Mouse (Mus musculus) induced T-regulatory cell, adult 2 months (primary cell): ENCODE data around the gene Arsb.

ENCODE experiments used
- DNase-seq: peaks from one replicate; pipeline ENCODE4 v3.0.0-alpha.2; 2012; ENCODE audit warnings: low read depth

Gene Arsb

DNA sequence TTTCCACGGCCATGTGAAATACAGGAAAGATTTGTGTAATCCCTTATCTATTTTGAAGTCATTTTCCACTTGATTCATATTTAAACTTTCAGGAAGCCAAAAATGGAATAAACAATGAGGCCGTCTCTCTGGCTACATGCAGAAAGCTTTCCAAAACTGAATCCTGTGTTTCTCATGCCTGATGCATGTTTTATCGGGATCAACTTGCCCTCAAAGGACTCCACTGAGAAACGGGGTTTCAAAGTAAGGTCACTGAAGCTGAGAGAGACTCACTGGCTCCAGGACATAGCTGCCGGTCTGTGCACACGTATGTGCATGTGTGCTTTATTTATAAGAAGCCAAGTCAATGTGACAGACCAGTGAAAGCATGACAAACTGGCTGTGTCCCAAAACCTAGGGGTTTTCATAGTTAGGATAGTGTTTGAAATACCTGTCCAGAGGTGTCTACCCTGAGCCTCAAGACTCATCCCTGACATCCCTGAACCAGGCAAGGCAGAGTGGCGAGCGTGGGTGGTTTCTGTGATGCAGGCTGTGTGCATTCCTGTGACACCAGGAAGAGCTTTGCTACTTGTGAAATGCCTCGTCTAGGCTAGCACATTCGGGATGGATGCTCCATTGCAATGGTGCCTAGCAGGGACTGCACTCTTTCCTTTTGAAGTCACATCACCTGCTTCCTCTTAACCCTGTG is 75.5 kb downstream of the Arsb start:
- DNase-seq: no peak

- DNase-seq: no peak
Measured at GRCm38 (mm10) chr13:93847614-93848013, 76.2 kb downstream of the Arsb start.

DNA sequence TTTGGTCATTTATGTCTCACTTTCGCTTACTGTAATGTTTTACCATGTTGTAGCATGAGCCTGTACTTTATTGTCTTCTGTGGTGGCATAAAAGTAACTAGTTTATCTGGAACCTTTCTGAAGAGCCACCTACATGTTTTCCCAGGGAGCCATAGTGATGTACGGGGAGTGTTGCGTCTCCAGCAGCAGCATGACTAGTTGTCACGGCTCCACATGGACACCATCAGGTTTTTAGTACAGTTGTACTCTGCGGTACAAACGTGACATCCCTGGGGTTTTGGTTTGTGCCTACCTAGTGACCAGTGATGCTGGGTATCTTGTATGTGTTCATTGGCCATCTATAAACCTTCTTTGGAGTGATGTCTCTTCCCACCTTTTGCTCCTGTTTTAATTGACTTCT is 77.2 kb downstream of the Arsb start:
- DNase-seq: no peak

DNA sequence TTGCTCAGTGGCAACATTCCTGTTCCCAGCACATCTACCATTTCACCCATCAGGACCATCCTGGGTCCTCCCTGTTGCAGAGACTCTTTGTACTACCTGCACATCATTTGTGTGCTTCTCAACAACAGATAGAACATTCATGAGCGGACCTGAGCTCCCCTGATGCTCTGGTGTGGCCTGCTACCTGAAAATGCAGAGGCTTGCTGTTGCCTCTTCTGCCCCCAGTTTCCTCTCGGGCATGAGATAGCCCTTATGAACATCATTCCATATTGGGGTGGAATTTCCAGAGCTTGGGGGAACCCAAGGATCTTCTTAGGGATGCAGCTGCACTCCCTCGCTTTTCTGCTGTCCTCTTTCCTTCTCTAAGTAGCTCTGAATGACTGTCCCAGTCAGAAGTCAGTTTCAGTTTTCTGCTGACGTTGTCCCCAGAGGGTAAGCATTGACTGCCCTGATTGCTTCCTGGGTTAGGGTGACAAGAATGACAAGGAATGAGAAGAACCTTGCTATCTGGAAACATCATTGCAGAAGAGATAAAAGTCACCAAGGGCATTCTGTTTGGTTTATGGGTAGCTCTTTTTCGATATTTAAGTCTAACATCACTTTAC is 78.4 kb downstream of the Arsb start:
- DNase-seq: no peak

GRCm38 (mm10) chr13:93850674-93851073 is 79.2 kb downstream of the Arsb start:
- no peak for DNase-seq

GRCm38 (mm10) chr13:93852419-93853138 is 81.1 kb downstream of the Arsb start:
- DNase-seq: no peak

GRCm38 (mm10) chr13:93853767-93854166 is 82.3 kb downstream of the Arsb start:
- DNase-seq: no peak

DNA sequence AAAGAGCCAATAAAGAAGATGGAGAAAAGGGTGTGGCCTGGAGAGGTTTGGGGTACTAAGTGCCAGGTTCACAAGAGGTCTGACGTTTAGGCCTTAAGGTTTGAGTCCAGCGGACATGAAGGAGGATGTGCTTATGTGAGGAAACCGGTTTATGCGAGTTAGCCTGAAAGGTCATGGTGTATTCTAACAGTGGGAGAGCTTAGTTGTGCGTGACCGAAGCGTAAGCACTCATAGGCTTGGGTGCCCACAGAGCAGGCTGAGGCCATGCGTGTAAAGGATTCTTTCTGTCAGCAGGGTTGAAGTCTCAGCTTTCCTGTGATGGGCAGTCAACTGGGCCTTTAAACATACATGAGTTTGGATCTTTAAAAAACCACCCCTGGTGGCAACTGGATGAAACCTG is 82.9 kb downstream of the Arsb start:
- no peak for DNase-seq

DNA sequence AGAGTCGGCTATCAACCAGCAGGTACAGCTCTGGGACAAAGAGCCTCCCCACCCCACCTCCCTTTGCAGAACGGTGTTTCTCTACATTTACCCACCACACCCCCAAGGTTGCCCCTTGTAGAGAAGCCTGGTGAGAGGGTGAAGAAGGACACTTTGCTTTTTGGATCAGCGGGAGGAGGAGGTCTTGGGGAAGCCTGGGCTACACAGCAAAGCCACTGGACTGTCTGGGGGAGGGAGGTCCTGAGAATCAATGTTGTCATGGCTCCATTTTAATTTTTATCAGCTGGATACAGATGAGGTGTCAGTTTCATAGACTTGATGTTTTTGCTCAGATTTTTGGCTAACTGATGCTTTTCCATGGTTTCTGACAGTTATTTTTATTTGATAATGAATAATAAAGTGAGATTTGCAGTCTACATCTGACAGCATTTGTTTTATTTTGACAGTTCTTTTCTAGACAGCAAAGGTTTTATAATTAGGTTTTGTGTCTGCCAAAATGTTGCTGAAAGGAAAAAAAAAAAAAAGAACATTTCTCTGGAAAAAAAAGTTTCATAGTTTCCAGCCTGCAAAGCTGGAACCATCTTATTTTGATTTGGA is 83.6 kb downstream of the Arsb start:
- DNase-seq: no peak

DNA sequence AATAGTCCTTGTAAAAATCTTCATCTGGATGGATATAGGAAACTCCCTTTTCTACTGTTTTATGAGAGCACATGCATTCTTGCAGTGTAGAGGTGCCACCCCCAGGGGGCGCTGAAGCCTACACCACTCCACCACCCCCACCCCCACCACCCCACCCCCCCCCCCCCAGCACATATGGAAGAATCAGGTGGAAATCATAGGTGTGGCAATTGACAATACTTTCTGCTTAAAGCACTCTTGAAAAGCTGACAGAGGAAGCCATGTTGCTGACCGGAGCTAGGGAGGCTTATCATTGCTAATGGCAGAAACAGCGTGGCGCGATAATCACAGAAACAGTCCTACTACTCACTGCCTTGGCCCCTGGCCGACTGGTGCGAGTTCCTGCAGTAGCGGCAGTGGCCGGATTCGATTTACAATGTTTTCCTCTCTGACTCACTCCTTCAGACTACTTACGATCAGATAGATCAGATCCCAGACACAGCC is 84.3 kb downstream of the Arsb start:
- DNase-seq: peak; percentile 34

DNA sequence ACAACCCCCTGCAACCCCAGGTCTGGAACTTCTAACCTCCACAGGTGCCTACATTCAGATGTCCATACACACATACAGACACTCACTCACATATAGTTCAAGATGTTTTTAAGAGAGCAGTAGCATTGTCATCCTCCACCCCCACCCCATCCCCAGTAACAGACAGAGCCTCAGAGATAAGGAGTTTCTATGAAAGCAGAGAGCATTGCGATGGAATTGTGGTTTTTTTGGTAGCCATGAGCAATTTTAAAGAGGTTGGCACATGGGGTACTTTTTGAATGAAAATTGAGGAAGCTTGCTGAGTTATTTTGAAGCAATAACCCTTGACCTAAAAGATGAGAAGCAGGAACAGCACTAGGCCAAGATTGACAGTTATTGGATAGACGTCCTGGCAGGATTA is 89.8 kb downstream of the Arsb start:
- DNase-seq: no peak

GRCm38 (mm10) chr13:93864066-93864740 is 92.8 kb downstream of the Arsb start:
- no peak for DNase-seq

DNA sequence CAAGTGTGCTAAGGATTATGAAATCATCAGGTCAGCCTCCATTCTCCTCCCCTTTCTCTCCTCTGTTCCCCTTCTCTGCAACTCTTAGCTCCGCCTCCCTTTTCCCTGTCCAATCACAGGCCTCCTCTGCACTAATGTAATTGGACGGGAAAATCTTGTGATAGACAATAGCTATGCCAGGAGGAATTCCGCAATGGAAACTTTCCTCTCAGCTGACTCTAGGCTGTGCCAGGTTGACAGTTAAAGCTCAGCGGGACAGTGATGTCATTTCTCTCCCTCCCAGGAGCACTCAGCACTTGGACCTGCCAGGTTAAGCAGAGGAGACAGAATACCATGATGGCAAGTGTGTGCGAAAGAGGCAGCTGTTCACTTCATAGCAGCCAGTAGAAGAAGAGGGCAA is 95.2 kb downstream of the Arsb start:
- DNase-seq: no peak

DNA sequence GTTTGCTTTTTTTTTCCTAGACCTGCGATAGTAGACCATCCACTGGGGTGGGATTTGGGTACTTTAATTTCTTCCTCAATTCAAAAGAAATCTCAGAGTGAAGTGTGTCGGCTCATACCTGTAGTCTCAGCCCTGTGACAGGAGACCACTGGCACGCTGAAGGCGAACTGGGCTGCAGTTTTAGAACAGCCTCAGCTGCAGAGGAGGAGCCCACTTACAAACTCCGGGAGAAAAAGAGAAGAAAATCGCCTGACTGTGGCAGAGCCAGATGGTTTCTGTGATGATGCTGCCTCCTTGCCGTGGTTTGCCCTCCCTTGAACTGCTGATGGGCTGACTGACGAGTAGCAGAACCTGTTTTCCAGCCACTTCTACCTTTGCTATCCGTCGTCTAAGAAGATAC is 100.3 kb downstream of the Arsb start:
- DNase-seq: no peak

DNA sequence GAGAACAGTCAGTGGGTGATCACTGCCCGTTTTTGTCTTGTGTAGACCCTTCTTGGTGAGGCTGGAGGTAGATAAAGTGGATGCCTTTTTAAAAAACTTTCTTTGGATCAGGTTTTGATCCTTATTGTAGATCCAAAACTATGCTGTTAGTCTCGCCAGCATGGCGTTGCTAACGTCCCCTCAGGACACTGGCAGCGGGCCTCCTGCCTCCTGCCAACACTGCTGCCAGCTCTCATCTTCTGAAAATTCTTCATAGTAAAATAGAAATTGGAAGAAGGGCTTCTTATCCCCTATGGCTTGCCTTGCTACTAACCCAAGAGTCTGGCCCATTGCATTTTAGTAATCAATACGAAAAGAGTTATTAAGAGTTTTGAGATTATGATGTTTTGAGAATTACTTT is 101.2 kb downstream of the Arsb start:
- DNase-seq: no peak

DNA sequence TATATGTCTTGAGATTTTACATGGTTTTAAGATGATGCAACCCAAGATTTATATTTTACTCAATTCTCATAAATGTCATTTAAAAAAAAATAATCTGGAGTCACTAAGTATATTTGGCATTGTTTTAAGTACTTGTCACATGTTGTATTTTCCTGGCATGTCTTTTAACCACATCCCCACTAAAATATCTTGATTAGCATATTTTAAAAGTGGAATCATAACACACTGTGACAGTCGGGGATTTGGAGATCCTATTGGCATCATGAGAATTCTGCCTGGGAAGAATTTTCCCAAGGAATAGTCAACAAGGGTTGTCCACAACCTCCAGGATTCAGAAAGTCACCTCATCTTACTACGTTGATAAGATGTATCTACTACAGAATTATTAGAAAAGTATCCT is 106.5 kb downstream of the Arsb start:
- DNase-seq: no peak

DNA sequence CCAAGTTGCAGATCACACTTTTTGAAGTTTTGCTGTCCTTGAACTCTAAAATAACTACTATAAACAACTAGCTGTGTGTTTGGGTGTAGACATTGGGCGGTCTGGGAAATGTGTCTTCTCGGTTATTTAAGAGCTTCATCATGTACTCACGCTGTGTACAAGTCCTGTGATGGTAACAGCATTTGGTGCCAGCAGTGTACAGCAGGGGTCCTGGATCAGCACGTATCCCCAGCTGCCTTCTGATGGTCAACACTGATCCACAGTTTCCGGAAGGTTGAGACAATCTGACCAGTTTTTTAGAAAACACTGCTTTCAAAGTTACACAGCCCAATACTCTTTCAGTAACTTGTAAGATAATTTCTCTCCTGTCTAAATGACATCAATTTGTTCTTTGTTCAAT is 108.0 kb downstream of the Arsb start:
- no peak for DNase-seq

- DNase-seq: no peak
Measured at GRCm38 (mm10) chr13:93882132-93882531, 110.7 kb downstream of the Arsb start.

GRCm38 (mm10) chr13:93886999-93887398 is 115.6 kb downstream of the Arsb start:
- DNase-seq: no peak

DNA sequence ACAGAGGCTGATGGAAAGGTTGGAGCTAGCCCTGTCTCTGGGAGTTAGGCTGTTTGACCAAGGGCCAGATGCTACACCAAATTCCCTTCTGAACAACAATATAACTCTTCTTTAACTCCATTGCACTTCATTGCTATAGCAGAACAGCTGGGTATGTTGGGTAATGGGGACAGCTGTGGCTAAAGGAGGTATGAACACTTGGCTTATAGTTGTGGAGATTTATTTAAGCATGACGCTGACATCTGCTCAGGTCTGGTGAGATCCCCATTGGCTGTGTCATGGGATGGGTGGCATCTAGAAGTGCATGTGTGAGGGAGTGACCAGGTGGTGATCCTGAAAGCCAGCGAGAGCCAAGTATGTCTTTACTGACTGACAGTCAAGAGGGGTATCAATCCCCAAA is 116.8 kb downstream of the Arsb start:
- DNase-seq: no peak

DNA sequence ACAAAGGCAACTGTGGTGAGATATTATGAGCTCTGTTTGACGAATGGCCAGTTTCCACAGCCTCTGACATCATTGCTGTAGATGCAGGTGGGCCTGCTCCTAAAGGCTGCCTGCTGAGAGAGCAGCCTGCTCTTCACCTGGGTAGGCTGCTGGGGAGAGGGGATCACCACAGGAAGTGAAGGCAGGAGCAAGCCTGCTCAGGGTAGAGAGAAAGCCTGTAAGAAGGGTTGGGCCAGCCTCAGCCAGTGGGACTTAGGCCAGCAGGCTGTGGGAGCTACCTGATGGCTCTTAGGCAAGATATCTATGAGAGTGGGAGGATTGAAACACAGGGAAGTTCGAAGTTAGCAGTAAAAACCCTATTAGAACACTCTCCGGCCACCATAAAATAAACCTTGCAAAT is 117.5 kb downstream of the Arsb start:
- DNase-seq: no peak

DNA sequence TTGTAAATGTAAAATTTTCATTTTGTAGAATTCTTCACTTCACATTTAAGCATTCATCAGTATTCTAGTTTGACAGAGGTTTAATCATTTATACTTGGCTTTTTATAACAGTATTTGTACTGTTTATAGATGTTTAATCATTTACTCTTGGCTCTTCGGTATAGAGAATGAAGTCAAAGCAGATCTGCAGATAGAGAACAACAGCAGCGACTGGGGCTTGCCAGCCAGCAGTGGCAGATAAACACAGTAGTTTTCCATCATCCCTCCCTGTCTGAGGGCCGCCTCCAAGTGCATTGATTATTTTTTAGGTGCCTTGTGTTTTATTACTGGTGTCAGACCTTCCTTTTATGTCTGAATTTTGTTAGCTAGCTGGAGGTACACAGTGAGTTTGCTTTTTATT is 118.6 kb downstream of the Arsb start:
- DNase-seq: no peak
